Mouse (Mus musculus) embryonic stem cell, embryonic (primary cell): Measurements from ENCODE around the gene Zrsr1.

Experiments
- CTCF ChIA-PET, 4 experiments: fragments of 300-600 bp in 2 of 4; fragments of 350-600 bp in 2 of 4; sonication (Branson Sonifier 250); formaldehyde crosslinking; loops; one replicate each; lab custom pipeline; 2022; ENCODE audit warnings: inconsistent platforms in 2 of 4; lab: Charles Lee
- POLR2A ChIA-PET, 4 experiments: fragments of 300-600 bp in 2 of 4; fragments of 350-600 bp in 2 of 4; sonication (Branson Sonifier 250); formaldehyde crosslinking; loops; one replicate each; lab custom pipeline; 2022; ENCODE audit warnings: antibody characterized with exemption in 4 of 4, inconsistent platforms in 1 of 4; lab: Charles Lee

The Zrsr1 gene

GRCm38 (mm10) chr11:22957791-22958374 is 13.9 kb upstream of the Zrsr1 start:
- POLR2A ChIA-PET = interaction anchor here in 3 of 4 experiments (1.0 to 2.6 kb wide), 10 partner anchors 9 to 328 kb away, joined by 3 to 13 read pairs (median 4); partner anchors contain the start of genes Commd1 (in 1 of the 3) and Gm28048 (in 1 of the 3)
- CTCF ChIA-PET = interaction anchor here (0.5 to 3.6 kb wide), 16 partner anchors 9 to 922 kb away, joined by 3 to 33 read pairs (median 5); partner anchors contain the start of gene B3gnt2 (in 1 of the 4)

GRCm38 (mm10) chr11:22962101-22962500 is 9.7 kb upstream of the Zrsr1 start:
- ChIA-PET POLR2A (interaction anchor here in 2 of 4 experiments (0.7 to 2.0 kb wide), 10 partner anchors 7 to 341 kb away, joined by 3 to 7 read pairs (median 4); partner anchors contain the start of gene B3gnt2 (in 1 of the 2)), CTCF (interaction anchor here in 2 of 4 experiments (0.5 to 1.0 kb wide), 2 partner anchors 117 to 184 kb away, joined by 3 to 6 read pairs; no protein-coding TSS in a partner anchor)

- ChIA-PET CTCF (interaction anchor here (0.6 to 1.6 kb wide), 7 partner anchors 12 to 1593 kb away, joined by 3 to 10 read pairs (median 3); partner anchors contain the start of gene Ugp2 (in 1 of the 4)), POLR2A (interaction anchor here in 3 of 4 experiments (0.5 to 2.0 kb wide), 14 partner anchors 8 to 343 kb away, joined by 3 to 8 read pairs (median 4); partner anchors contain the start of genes Cct4 (in 1 of the 3), Commd1 (in 1 of the 3) and Gm28048 (in 1 of the 3))
Measured at GRCm38 (mm10) chr11:22964401-22964800, 7.4 kb upstream of the Zrsr1 start.

- ChIA-PET POLR2A (interaction anchor here (0.6 to 2.0 kb wide), 17 partner anchors 9 to 344 kb away, joined by 3 to 8 read pairs (median 3); partner anchors contain the start of genes Cct4 (in 1 of the 4), Commd1 (in 1 of the 4) and Gm28048 (in 1 of the 4)), CTCF (interaction anchor here in 3 of 4 experiments (0.6 to 1.6 kb wide), 7 partner anchors 11 to 678 kb away, joined by 3 to 10 read pairs (median 5); no protein-coding TSS in a partner anchor)
Measured at GRCm38 (mm10) chr11:22965503-22965902, 6.3 kb upstream of the Zrsr1 start.

- CTCF ChIA-PET = interaction anchor here (0.5 to 2.2 kb wide), 25 partner anchors 9 to 744 kb away, joined by 3 to 8 read pairs (median 4); partner anchors contain the start of genes Commd1 (in 2 of the 4), Gm28048 (in 2 of the 4), Ahsa2 (in 1 of the 4) and B3gnt2 (in 1 of the 4)
- POLR2A ChIA-PET = interaction anchor here in 3 of 4 experiments (0.7 to 7.8 kb wide), 19 partner anchors 9 to 348 kb away, joined by 3 to 94 read pairs (median 4); partner anchors contain the start of genes Cct4 (in 2 of the 3), Commd1 (in 2 of the 3), Gm28048 (in 2 of the 3) and B3gnt2 (in 1 of the 3)
Measured at GRCm38 (mm10) chr11:22969486-22969885, 2.3 kb upstream of the Zrsr1 start.

- ChIA-PET CTCF (interaction anchor here in 1 of 4 experiments (1.1 to 2.2 kb wide), 4 partner anchors 12 to 343 kb away, joined by 4 to 6 read pairs (median 4); partner anchors contain the start of genes Cct4 and Commd1), POLR2A (interaction anchor here in 2 of 4 experiments (0.6 to 7.8 kb wide), 14 partner anchors 10 to 407 kb away, joined by 3 to 94 read pairs (median 4); partner anchors contain the start of genes Cct4 (in 2 of the 2), Commd1 (in 2 of the 2), Gm28048 (in 2 of the 2) and B3gnt2 (in 1 of the 2))
Measured at GRCm38 (mm10) chr11:22970546-22970945, 1.3 kb upstream of the Zrsr1 start.

GRCm38 (mm10) chr11:22972746-22973526 is 1.1 kb downstream of the Zrsr1 start:
- POLR2A ChIA-PET = interaction anchor here in 3 of 4 experiments (0.5 to 7.8 kb wide), 18 partner anchors 7 to 1392 kb away, joined by 3 to 94 read pairs (median 4); partner anchors contain the start of genes Cct4 (in 2 of the 3), Commd1 (in 2 of the 3), Fam161a (in 2 of the 3) and Gm28048 (in 2 of the 3)
- CTCF ChIA-PET = interaction anchor here in 1 of 4 experiments (0.6 kb wide), 1 partner anchor 148 kb away, joined by 5 read pairs; no protein-coding TSS in a partner anchor

GRCm38 (mm10) chr11:22973599-22973998 is 1.8 kb downstream of the Zrsr1 start:
- POLR2A ChIA-PET = interaction anchor here in 3 of 4 experiments (0.5 to 7.8 kb wide), 15 partner anchors 8 to 1393 kb away, joined by 3 to 94 read pairs (median 4); partner anchors contain the start of genes Cct4 (in 2 of the 3), Commd1 (in 2 of the 3), Fam161a (in 2 of the 3) and Gm28048 (in 2 of the 3)
- CTCF ChIA-PET = interaction anchor here in 1 of 4 experiments (0.6 kb wide), 1 partner anchor 149 kb away, joined by 5 read pairs; no protein-coding TSS in a partner anchor

GRCm38 (mm10) chr11:22978215-22978614 is 6.4 kb downstream of the Zrsr1 start:
- CTCF ChIA-PET = no interaction called here
- POLR2A ChIA-PET = interaction anchor here in 1 of 4 experiments (1.6 kb wide), 1 partner anchor 12 kb away, joined by 8 read pairs; the partner anchor contains the start of gene Cct4

- POLR2A ChIA-PET = interaction anchor here in 1 of 4 experiments (1.6 kb wide), 1 partner anchor 12 kb away, joined by 8 read pairs; the partner anchor contains the start of gene Cct4
- CTCF ChIA-PET = no interaction called here
Measured at GRCm38 (mm10) chr11:22978711-22979110, 6.9 kb downstream of the Zrsr1 start.

GRCm38 (mm10) chr11:22979221-22979620 is 7.4 kb downstream of the Zrsr1 start:
- CTCF ChIA-PET = no interaction called here

GRCm38 (mm10) chr11:22981041-22981440 is 9.2 kb downstream of the Zrsr1 start:
- POLR2A ChIA-PET = interaction anchor here (0.9 to 6.6 kb wide), 14 partner anchors 8 to 375 kb away, joined by 3 to 91 read pairs (median 10); partner anchors contain the start of genes Cct4 (in 3 of the 4), Zrsr1 (in 2 of the 4) and Xpo1 (in 1 of the 4)
- CTCF ChIA-PET = interaction anchor here in 1 of 4 experiments (0.5 kb wide), 1 partner anchor 189 kb away, joined by 3 read pairs; no protein-coding TSS in a partner anchor

More at GRCm38 (mm10) chr11:22979221-22979620, 7.4 kb downstream of the Zrsr1 start:
- POLR2A ChIA-PET = interaction anchor here in 3 of 4 experiments (1.1 to 6.6 kb wide), 6 partner anchors 9 to 351 kb away, joined by 3 to 91 read pairs (median 14); partner anchors contain the start of genes Cct4 (in 3 of the 3) and Zrsr1 (in 1 of the 3)

GRCm38 (mm10) chr11:22981543-22981950 is 9.7 kb downstream of the Zrsr1 start:
- ChIA-PET POLR2A (interaction anchor here (0.7 to 19.1 kb wide), 24 partner anchors 9 to 361 kb away, joined by 3 to 427 read pairs (median 6); partner anchors contain the start of genes Cct4 (in 4 of the 4), Fam161a (in 2 of the 4), Zrsr1 (in 2 of the 4) and Xpo1 (in 1 of the 4)), CTCF (interaction anchor here in 3 of 4 experiments (0.5 to 1.5 kb wide), 8 partner anchors 9 to 190 kb away, joined by 3 to 15 read pairs (median 3); partner anchors contain the start of gene Cct4 (in 1 of the 3))

GRCm38 (mm10) chr11:22981984-22982757 is 10.4 kb downstream of the Zrsr1 start, which contains the start of the genes Gm28048 and Commd1:
TSS of gene Gm28048 (minus strand) at chr11:22982090.
TSS of gene Commd1 (minus strand) at chr11:22982382.
- ChIA-PET CTCF (interaction anchor here in 3 of 4 experiments (0.6 to 1.5 kb wide), 10 partner anchors 8 to 1855 kb away, joined by 3 to 15 read pairs (median 4); partner anchors contain the start of gene Cct4 (in 1 of the 3)), POLR2A (interaction anchor here (0.6 to 19.1 kb wide), 32 partner anchors 8 to 684 kb away, joined by 3 to 427 read pairs (median 5); partner anchors contain the start of genes Cct4 (in 4 of the 4), Fam161a (in 3 of the 4), Zrsr1 (in 2 of the 4) and Ahsa2 (in 1 of the 4))

GRCm38 (mm10) chr11:22982846-22983245 is 11.0 kb downstream of the Zrsr1 start:
- POLR2A ChIA-PET = interaction anchor here (0.6 to 19.1 kb wide), 20 partner anchors 8 to 515 kb away, joined by 3 to 427 read pairs (median 8); partner anchors contain the start of genes Cct4 (in 4 of the 4), Fam161a (in 3 of the 4), Zrsr1 (in 2 of the 4) and Ahsa2 (in 1 of the 4)
- CTCF ChIA-PET = interaction anchor here in 1 of 4 experiments (0.6 to 1.5 kb wide), 5 partner anchors 12 to 1856 kb away, joined by 3 to 6 read pairs (median 4); no protein-coding TSS in a partner anchor
